Mouse (Mus musculus) A20 (cell line): Measurements from ENCODE around the gene Tbc1d4.
A peak's percentile ranks its signal among the peaks of the same experiment; 100 is the strongest.

Source experiments
- DNase-seq: peaks from one replicate; pipeline ENCODE4 v3.0.0-alpha.2; 2011; ENCODE audit warnings: low read depth, low spot score

Gene Tbc1d4

DNA sequence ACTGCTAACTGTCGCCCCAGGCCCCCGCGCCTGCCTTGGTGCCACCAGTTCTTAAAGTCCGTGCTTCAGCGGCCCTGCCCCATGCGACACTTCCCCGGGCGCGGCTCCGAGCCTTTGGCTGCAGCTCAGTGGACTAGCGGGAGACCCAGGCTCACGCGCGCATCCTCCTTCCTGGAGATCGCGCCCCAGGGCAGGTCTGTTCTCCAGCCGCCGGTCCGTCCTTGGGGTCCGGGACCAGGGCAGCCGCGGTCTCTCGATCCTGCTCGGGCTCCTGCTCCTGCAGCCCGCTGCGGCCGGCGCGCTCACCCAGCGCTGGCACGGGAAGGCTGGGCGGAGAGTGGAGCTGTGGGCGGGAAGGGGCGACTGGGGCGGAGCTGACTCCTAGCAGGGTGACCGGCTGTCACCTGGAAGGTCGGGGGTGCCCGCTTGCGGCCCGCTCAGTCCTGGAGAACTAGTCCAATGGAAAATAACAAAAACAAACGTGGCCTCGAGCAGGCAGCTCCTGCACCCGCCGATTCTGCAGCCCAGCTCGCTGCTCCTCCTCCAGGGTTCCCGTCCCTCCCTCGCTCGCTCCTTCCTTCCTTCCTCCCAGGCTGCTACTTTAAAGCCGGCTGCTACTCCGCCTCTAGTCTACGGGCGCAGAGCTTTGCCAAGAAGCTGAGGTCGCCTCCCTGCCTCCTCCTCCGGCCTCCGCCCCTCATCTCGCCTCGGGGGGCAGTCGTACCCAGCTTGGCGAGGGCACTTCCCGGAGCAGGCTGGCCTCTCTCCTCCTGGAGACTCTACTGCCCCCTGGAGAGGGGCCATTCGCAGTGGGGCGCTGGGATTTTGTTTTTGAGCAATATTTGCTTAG lies at the start of gene Tbc1d4:
Gene Tbc1d4, minus strand, starts transcription at position 673 of the 850 bp plus-strand sequence.
- peak; percentile 90 for DNase-seq

DNA sequence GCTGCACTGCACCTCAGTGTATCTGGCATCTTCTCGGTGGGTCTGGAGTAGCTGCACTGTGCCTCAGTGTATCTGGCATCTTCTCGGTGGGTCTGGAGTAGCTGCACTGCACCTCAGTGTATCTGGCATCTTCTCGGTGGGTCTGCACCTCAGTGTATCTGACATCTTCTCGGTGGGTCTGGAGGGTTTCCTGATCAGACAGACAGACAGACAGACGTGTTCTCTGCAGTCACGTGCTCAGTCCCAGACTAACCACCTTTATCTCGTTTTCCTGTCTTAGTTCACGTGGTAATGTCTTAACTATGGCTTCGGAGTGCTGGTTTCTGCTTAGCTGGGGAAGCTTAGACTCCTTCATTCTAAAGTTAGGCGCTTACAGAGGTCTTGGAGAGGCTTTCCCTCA lies 47.3 kb upstream of the Tbc1d4 start:
- peak; percentile 78 for DNase-seq

- peak; percentile 71 for DNase-seq
Measured at GRCm38 (mm10) chr14:101654526-101654909, 45.5 kb upstream of the Tbc1d4 start.

GRCm38 (mm10) chr14:101653581-101654525 lies 44.9 kb upstream of the Tbc1d4 start, which contains the start of gene Uchl3:
Uchl3 (plus strand) TSS chr14:101653967.
- peak; percentile 99 for DNase-seq

DNA sequence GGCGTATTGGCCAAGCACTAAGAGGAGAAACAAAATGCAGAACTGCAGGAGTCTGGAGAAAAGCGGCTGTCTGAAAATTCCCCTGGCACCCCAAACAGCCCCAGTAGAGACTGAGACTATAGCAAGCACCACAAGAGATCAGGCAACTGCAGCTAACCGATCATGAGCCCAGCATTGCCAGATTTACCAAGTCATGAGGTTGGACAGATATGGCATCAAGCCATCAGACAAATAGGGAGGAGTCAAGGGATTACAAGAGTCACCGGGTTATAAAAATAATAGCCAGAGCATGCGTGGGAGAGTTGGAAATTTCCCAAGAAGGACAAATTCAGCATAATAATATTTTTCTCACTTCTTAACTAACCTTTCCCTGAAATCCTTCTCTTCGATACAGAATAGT lies 43.6 kb upstream of the Tbc1d4 start:
- no peak for DNase-seq

GRCm38 (mm10) chr14:101650551-101650950 lies 41.6 kb upstream of the Tbc1d4 start:
- DNase-seq: no peak

- no peak for DNase-seq
Measured at GRCm38 (mm10) chr14:101644948-101645347, 36.0 kb upstream of the Tbc1d4 start.

DNA sequence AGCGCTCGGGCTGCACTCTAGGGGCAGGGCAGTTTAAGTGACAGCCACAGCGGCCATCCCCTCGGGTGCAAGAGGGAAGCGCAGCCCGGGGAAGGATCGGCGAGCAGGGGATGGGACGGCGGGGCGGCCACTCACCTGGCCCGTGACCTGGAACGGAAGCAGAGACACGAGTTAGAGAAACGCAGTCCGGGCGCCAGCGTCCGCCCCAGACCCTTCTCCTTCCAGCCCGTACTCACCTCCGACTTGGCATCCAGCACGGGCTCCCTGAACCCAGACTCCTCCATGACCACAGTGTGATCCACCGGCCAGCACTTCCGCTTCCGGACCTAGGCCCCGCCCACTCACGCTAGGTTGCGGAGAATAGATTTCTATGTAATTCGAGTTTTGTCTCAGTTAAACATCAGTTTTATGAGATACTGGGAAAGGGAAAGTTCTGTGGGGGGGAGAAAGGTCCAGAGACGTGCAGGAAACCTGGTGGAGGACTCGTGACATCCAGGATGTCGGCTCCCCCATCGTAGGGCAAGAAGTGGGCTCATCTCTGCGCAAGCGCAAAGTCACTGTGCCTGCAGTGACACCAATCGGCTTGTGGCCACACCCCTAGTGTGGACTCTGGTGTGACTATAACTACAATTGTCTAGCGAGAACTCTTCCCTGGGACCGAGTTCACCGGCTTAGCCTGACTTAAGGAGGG lies 31.3 kb upstream of the Tbc1d4 start, which contains the start of gene Commd6:
Gene Commd6, minus strand, starts transcription at position 534 of the 691 bp plus-strand sequence.
- peak; percentile 99 for DNase-seq

- no peak for DNase-seq
Measured at GRCm38 (mm10) chr14:101637381-101637780, 28.4 kb upstream of the Tbc1d4 start.

GRCm38 (mm10) chr14:101635765-101636164 lies 26.8 kb upstream of the Tbc1d4 start:
- DNase-seq: peak; percentile 30

GRCm38 (mm10) chr14:101630548-101630947 lies 21.6 kb upstream of the Tbc1d4 start:
- DNase-seq: no peak

GRCm38 (mm10) chr14:101617680-101618079 lies 8.7 kb upstream of the Tbc1d4 start:
- peak; percentile 68 for DNase-seq

- no peak for DNase-seq
Measured at GRCm38 (mm10) chr14:101616178-101616577, 7.2 kb upstream of the Tbc1d4 start.

- DNase-seq: no peak
Measured at GRCm38 (mm10) chr14:101613206-101613605, 4.2 kb upstream of the Tbc1d4 start.

DNA sequence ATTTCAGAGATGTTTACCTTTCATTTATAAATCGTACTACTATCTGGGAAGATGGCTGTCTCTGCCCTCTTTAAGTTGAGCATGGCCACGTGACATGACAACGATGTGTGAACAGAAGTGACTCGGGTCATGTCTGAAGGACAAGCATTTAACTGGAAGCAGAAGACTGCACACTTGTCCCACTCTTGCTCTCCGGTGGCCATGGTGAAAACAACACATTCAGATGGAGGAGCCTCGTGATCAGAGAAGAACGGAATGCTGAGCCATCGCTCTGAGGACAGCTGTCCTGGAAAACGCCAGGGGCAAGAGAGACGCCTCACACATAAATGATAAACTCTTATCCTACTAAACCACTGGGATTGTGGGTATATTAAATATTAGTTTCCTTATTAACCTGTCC lies 1.7 kb upstream of the Tbc1d4 start:
- no peak for DNase-seq

- DNase-seq: no peak
Measured at GRCm38 (mm10) chr14:101607631-101608518, 1.1 kb downstream of the Tbc1d4 start.

GRCm38 (mm10) chr14:101605843-101606242 lies 3.1 kb downstream of the Tbc1d4 start:
- peak; percentile 56 for DNase-seq

DNA sequence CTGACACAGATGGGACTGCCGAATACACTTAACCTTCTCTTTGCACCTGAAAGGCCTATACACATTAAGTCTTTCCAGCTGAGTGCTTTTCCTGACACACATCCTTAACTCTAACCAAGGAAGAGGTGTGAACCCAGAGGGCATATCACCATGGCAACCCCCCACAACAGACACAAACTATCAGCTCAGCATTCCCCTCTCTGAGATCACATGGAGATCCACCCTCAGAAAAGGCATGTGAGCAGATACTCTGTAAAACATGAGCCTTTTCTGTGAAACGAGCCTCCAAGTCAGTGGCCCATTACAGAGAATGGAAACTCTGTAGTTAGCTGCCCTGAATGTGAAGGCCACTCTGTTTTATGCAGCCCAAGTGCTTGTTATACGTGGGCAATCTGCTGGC lies 6.1 kb downstream of the Tbc1d4 start:
- DNase-seq: no peak

DNA sequence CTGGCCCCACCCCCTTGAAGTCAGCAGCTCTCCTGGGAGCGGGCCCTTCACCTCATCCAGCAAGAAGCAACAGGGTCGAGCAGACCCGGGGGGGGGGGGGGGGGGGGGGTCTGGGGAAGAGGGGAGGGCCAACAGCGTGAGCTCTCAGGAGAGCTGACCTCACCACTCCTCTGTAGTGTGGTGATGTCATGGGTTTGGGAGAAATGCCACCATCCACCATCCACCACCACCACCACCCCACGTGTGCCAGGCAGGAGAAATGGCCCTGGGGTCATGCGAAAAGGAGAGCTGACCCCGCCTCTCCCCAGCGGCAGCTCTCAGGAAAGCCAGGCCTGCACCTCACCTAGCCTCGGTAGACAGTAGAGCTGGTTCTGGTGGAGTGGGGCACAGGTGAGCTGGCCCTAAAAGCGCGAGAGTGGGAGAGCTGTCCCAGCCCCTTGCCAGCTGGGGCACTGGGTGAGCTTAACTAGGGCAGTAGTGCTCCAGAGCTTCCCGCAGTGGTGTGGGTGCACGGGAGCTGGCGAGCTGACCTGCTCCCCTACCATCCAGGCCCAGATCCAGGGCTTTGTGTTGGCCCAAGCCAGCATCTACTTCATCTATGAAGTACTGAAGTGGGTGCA lies 11.8 kb downstream of the Tbc1d4 start:
- no peak for DNase-seq

GRCm38 (mm10) chr14:101596691-101597090 lies 12.3 kb downstream of the Tbc1d4 start:
- DNase-seq: no peak
